Mouse (Mus musculus) liver, postnatal 0 days (tissue): ENCODE results near the gene Hoxd11. TPM values are rescaled to one million over a fixed set of nuclear protein-coding genes. Genes with fewer than 3 reads are reported as not detected.

Source experiments
- ATAC-seq: fragments of 200-750 bp; cut with Nextera tagmentation; 2 replicates; pipeline ENCODE4 v1.8.0; 2017; ENCODE audit warnings: mild to moderate bottlenecking, moderate library complexity
- DNase-seq: peaks from one replicate; pipeline ENCODE4 v3.0.0-alpha.2; 2016
- H3K27ac ChIP-seq: fragments of 300-500 bp; sonication (generic); 2 replicates; pipeline ENCODE4 v1.5.1; 2014; ENCODE audit warnings: antibody characterized with exemption, moderate library complexity, mild to moderate bottlenecking, low read depth
- H3K27me3 ChIP-seq: fragments of 300-500 bp; sonication (generic); 2 replicates; pipeline ENCODE4 v1.6.1; 2014; ENCODE audit warnings: low read length, control low read depth, mixed read lengths; ENCODE audit not compliant: insufficient read depth
- H3K36me3 ChIP-seq: fragments of 300-500 bp; sonication (generic); replicated peaks from 2 replicates; pipeline ENCODE4 v1.6.1; 2014; ENCODE audit warnings: mild to moderate bottlenecking, control low read depth, low read length, moderate library complexity, mixed read lengths; ENCODE audit not compliant: insufficient read depth
- H3K4me1 ChIP-seq: fragments of 300-500 bp; sonication (generic); 2 replicates; pipeline ENCODE4 v1.6.1; 2014; ENCODE audit warnings: antibody characterized with exemption, mild to moderate bottlenecking, control low read depth; ENCODE audit not compliant: insufficient read depth
- H3K4me2 ChIP-seq: fragments of 300-500 bp; sonication (generic); 2 replicates; pipeline ENCODE4 v1.6.1; 2014; ENCODE audit warnings: low read depth, mild to moderate bottlenecking, low read length, moderate library complexity, mixed read lengths
- H3K4me3 ChIP-seq: fragments of 300-500 bp; sonication (generic); 2 replicates; pipeline ENCODE4 v1.5.1; 2014; ENCODE audit warnings: low read depth, low read length
- H3K9ac ChIP-seq: fragments of 300-500 bp; sonication (generic); replicated peaks from 2 replicates; pipeline ENCODE4 v1.6.1; 2014; ENCODE audit warnings: mild to moderate bottlenecking, moderate library complexity
- H3K9me3 ChIP-seq: fragments of 300-500 bp; sonication (generic); 2 replicates; pipeline ENCODE4 v1.6.1; 2016; ENCODE audit warnings: mild to moderate bottlenecking, control low read depth, low read length, mixed read lengths
- CTCF ChIP-seq: sonication (generic); IDR thresholded peaks from 2 replicates; pipeline ENCODE4 v1.5.1; 2016; ENCODE audit warnings: antibody characterized with exemption, low read depth
- EP300 ChIP-seq: IDR thresholded peaks from 2 replicates; pipeline ENCODE4 v1.6.1; 2016; ENCODE audit warnings: antibody characterized with exemption, low read depth, mild to moderate bottlenecking
- WGBS: fragments of 180-500 bp; shearing (Covaris S2); extraction: QIAGEN DNeasy Blood & Tissue Kit; methylation state at CpG from one replicate; pipeline ENCODE4 v1.1.7; 2014; ENCODE audit not compliant: insufficient replicate concordance; 5-methylcytosine and 5-hydroxymethylcytosine counted together
- polyA plus RNA-seq: library from polyadenylated mRNA; unstranded; fragments of >200 nt; fragmentation: Nextera tagmentation; extraction: Ambion mirVana; gene quantifications from 2 replicates; pipeline ENCODE4 v1.2.1, GENCODE M21; 2015

Gene Hoxd11
- polyA plus RNA-seq, 1 experiment from 2014 or later = not detected

DNA sequence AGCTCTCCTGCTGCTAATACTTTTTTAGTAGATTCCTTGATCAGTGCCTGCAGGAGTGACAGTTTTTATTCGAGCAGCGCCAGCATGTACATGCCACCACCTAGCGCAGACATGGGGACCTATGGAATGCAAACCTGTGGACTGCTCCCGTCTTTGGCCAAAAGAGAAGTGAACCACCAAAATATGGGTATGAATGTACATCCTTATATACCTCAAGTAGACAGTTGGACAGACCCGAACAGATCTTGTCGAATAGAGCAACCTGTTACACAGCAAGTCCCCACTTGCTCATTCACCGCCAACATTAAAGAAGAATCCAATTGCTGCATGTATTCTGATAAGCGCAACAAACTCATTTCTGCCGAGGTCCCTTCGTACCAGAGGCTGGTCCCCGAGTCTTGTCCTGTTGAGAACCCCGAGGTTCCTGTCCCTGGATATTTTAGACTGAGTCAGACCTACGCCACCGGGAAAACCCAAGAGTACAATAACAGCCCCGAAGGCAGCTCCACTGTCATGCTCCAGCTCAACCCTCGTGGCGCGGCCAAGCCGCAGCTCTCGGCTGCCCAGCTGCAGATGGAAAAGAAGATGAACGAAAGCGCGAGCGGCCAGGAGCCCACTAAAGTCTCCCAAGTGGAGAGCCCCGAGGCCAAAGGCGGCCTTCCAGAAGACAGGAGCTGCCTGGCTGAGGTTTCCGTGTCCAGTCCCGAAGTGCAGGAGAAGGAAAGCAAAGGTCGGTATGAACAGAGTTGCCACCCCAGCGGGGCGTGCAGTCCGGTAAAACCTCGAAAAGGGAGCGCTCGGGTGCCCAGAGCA lies 12.8 kb downstream of the Hoxd11 start:
- no peaks in the 10 kb centered on the region for H3K9me3 ChIP-seq
- no peak overlapping the region for H3K4me2 ChIP-seq
- no peak for ATAC-seq
- H3K9ac ChIP-seq = no peak overlapping the region
- H3K27me3 ChIP-seq = peaks cover 100% of the 10 kb centered on the region
- DNase-seq = no peak
- H3K4me3 ChIP-seq = no peak overlapping the region
- TF ChIP-seq EP300 = no peak
- no peak for TF ChIP-seq CTCF
- no peaks in the 10 kb centered on the region for H3K36me3 ChIP-seq
- H3K4me1 ChIP-seq = no peaks in the 10 kb centered on the region
- H3K27ac ChIP-seq = no peak overlapping the region
- 4% methylated on average over 35 of the region's 35 CpGs for WGBS

DNA sequence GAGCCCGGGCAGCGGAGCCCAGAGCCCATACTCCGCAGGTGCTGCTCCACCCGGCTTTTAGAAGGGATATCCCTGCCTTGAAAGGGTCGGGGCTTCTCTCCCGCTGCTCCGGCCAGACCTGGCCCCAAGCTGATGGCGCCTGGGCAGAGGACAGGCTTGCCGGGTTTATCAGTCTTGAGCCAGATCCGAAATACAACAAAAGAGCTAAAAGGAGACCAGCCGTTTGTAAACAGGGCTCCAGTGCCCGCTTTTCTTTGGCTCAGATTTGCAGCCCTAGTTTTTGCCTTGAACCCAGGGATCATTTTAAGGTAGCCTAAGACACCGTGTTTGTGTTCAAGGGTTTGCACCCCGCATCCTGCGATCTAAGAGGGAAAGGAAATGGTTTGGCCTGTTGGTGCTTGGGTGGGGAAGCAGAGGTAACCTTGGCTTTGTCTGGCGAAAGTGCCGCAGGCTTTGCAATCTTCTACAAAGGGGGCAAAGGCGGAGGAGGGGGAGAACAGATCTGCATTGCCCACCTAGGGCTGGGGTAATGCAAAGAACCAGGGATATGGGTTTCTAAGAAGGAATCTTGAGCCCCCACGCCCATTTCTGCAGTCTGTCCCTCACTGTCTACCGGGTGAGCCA lies 13.6 kb downstream of the Hoxd11 start:
- Histone ChIP-seq H3K4me1 (peaks cover 4% of the 10 kb centered on the region), H3K9ac (no peak overlapping the region), H3K27ac (no peak overlapping the region), H3K36me3 (no peaks in the 10 kb centered on the region), H3K4me3 (no peak overlapping the region), H3K27me3 (peaks cover 100% of the 10 kb centered on the region), H3K9me3 (no peaks in the 10 kb centered on the region), H3K4me2 (no peak overlapping the region)
- ATAC-seq = no peak
- no peak for DNase-seq
- WGBS = 5% methylated on average over 20 of the region's 20 CpGs
- TF ChIP-seq EP300 (no peak), CTCF (no peak)

- H3K36me3 ChIP-seq = no peaks in the 10 kb centered on the region
- no peak overlapping the region for H3K4me3 ChIP-seq
- no peak overlapping the region for H3K9ac ChIP-seq
- TF ChIP-seq CTCF (no peak), EP300 (no peak)
- DNase-seq (no peak), ATAC-seq (no peak)
- H3K27me3 ChIP-seq = peaks cover 100% of the 10 kb centered on the region
- 14% methylated on average over 4 of the region's 4 CpGs for WGBS
- no peak overlapping the region for H3K27ac ChIP-seq
- no peak overlapping the region for H3K4me2 ChIP-seq
- no peaks in the 10 kb centered on the region for H3K9me3 ChIP-seq
- H3K4me1 ChIP-seq = peaks cover 9% of the 10 kb centered on the region
Measured at GRCm38 (mm10) chr2:74693432-74693827, 14.1 kb downstream of the Hoxd11 start.

GRCm38 (mm10) chr2:74694066-74694465 lies 14.7 kb downstream of the Hoxd11 start:
- TF ChIP-seq EP300 (no peak), CTCF (peak; percentile 40)
- ATAC-seq = no peak
- whole genome bisulfite sequencing = 4% methylated on average over 16 of the region's 16 CpGs
- no peak for DNase-seq
- H3K4me1 ChIP-seq = peaks cover 11% of the 10 kb centered on the region
- peaks cover 100% of the 10 kb centered on the region for H3K27me3 ChIP-seq
- no peak overlapping the region for H3K27ac ChIP-seq
- H3K9ac ChIP-seq = no peak overlapping the region
- H3K36me3 ChIP-seq = no peaks in the 10 kb centered on the region
- H3K4me2 ChIP-seq = no peak overlapping the region
- no peak overlapping the region for H3K4me3 ChIP-seq
- no peaks in the 10 kb centered on the region for H3K9me3 ChIP-seq

DNA sequence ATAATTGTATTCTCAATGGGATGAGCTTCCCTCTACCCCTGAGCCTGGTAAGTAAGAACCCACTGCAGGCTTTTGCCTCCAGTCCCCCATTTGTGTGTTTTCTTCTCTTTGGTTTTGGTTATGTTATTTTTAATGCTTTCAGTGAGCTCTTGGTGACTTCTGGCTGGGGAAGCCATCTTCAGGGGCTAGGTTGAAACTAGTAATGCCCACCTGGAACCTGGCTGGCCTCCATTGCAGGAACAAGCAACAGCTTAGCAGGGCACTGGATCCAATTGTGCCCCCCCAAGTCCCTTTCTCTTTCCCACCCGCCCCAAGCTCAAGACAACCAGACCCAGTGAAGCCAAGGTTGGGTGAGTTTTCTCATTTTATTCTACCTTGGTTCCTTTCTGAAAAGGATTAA lies 16.0 kb downstream of the Hoxd11 start:
- Histone ChIP-seq H3K9me3 (no peaks in the 10 kb centered on the region), H3K36me3 (no peaks in the 10 kb centered on the region), H3K9ac (no peak overlapping the region), H3K27me3 (peaks cover 100% of the 10 kb centered on the region), H3K4me2 (no peak overlapping the region), H3K27ac (no peak overlapping the region), H3K4me3 (no peak overlapping the region), H3K4me1 (peaks cover 11% of the 10 kb centered on the region)
- DNase-seq (no peak), ATAC-seq (no peak)
- TF ChIP-seq EP300 = no peak
- no peak for TF ChIP-seq CTCF
- 17% methylated on average over 1 of the region's 1 CpGs for WGBS

GRCm38 (mm10) chr2:74695813-74696430 lies 16.6 kb downstream of the Hoxd11 start:
- 14% methylated on average over 7 of the region's 7 CpGs for WGBS
- Histone ChIP-seq H3K4me2 (no peak overlapping the region), H3K4me1 (peaks cover 11% of the 10 kb centered on the region), H3K9ac (no peak overlapping the region), H3K9me3 (no peaks in the 10 kb centered on the region), H3K27ac (no peak overlapping the region), H3K4me3 (no peak overlapping the region), H3K36me3 (no peaks in the 10 kb centered on the region), H3K27me3 (peaks cover 100% of the 10 kb centered on the region)
- DNase-seq = no peak
- no peak for TF ChIP-seq EP300
- TF ChIP-seq CTCF = no peak
- ATAC-seq = no peak
